Mouse (Mus musculus) liver, postnatal 0 days (tissue): ENCODE data around the gene Sp2.

Source experiments
- CTCF ChIP-seq: sonication (generic); IDR thresholded peaks from 2 replicates; pipeline ENCODE4 v1.5.1; 2016; ENCODE audit warnings: antibody characterized with exemption, low read depth
- EP300 ChIP-seq: IDR thresholded peaks from 2 replicates; pipeline ENCODE4 v1.6.1; 2016; ENCODE audit warnings: antibody characterized with exemption, low read depth, mild to moderate bottlenecking

GRCm38 (mm10) chr11:96984903-96985302 is 2.1 kb upstream of the Sp2 start:
- no peak for TF ChIP-seq CTCF
- TF ChIP-seq EP300, result no peak
